Mouse (Mus musculus): ENCODE measurements around the gene Arhgap15. TPM values are rescaled to one million over a fixed set of nuclear protein-coding genes. Genes with fewer than 3 reads are reported as not detected.
A peak's percentile ranks its signal among the peaks of the same experiment; 100 is the strongest.

Arhgap15 gene
- total RNA-seq, 2 experiments from 2014 or later = 0.82 to 1.0 TPM

- DNase-seq = peak; percentile 21 to 29
- intact Hi-C loops (cut with DNase I) = no loop called here
These were observed 354.7 kb downstream of the Arhgap15 start for GRCm38 (mm10) chr2:44103321-44103720.

GRCm38 (mm10) chr2:44103742-44104141, 355.1 kb downstream of the Arhgap15 start:
- intact Hi-C loops (cut with DNase I) = no loop called here
- peak; percentile 40 to 41 for DNase-seq

GRCm38 (mm10) chr2:44104282-44105197, 355.9 kb downstream of the Arhgap15 start:
- DNase-seq = peak; percentile 65 to 70
- intact Hi-C loops (cut with DNase I) = no loop called here

GRCm38 (mm10) chr2:44105198-44105555, 356.6 kb downstream of the Arhgap15 start:
- peak; percentile 46 to 54 for DNase-seq
- intact Hi-C loops (cut with DNase I) = no loop called here

- DNase-seq = no peak
- intact Hi-C loops (cut with DNase I) = no loop called here
These were observed 357.7 kb downstream of the Arhgap15 start for GRCm38 (mm10) chr2:44106359-44106758.

GRCm38 (mm10) chr2:44111276-44111675, 362.7 kb downstream of the Arhgap15 start:
- no peak for DNase-seq
- intact Hi-C loops (cut with DNase I) = loop anchor here (5.0 kb wide), 1 partner anchor 991 kb away; no protein-coding TSS in a partner anchor

- intact Hi-C loops (cut with DNase I) = loop anchor here (5.0 kb wide), 1 partner anchor 989 kb away; no protein-coding TSS in a partner anchor
- DNase-seq = peak; percentile 20 to 27
These were observed 364.6 kb downstream of the Arhgap15 start for GRCm38 (mm10) chr2:44112990-44113798.

- DNase-seq = peak in 1 of 2 experiments; percentile 23
- intact Hi-C loops (cut with DNase I) = loop anchor here (5.0 kb wide), 1 partner anchor 988 kb away; no protein-coding TSS in a partner anchor
These were observed 365.7 kb downstream of the Arhgap15 start for GRCm38 (mm10) chr2:44114296-44114695.

GRCm38 (mm10) chr2:44121162-44121561, 372.5 kb downstream of the Arhgap15 start:
- intact Hi-C loops (cut with DNase I) = no loop called here
- DNase-seq = no peak

GRCm38 (mm10) chr2:44123246-44123645, 374.6 kb downstream of the Arhgap15 start:
- intact Hi-C loops (cut with DNase I) = no loop called here
- no peak for DNase-seq

GRCm38 (mm10) chr2:44124093-44124492, 375.5 kb downstream of the Arhgap15 start:
- intact Hi-C loops (cut with DNase I) = no loop called here
- no peak for DNase-seq

GRCm38 (mm10) chr2:44124683-44125082, 376.1 kb downstream of the Arhgap15 start:
- DNase-seq = no peak
- intact Hi-C loops (cut with DNase I) = no loop called here

- intact Hi-C loops (cut with DNase I) = no loop called here
These were observed 377.5 kb downstream of the Arhgap15 start for GRCm38 (mm10) chr2:44126044-44126695.

GRCm38 (mm10) chr2:44129533-44129932, 380.9 kb downstream of the Arhgap15 start:
- no peak for DNase-seq
- intact Hi-C loops (cut with DNase I) = no loop called here

More at GRCm38 (mm10) chr2:44126044-44126695, 377.5 kb downstream of the Arhgap15 start:
- no peak for DNase-seq

- no peak for DNase-seq
- intact Hi-C loops (cut with DNase I) = no loop called here
These were observed 382.6 kb downstream of the Arhgap15 start for GRCm38 (mm10) chr2:44131271-44131670.

- intact Hi-C loops (cut with DNase I) = no loop called here
- no peak for DNase-seq
These were observed 386.2 kb downstream of the Arhgap15 start for GRCm38 (mm10) chr2:44134796-44135195.

GRCm38 (mm10) chr2:44140455-44140854, 391.8 kb downstream of the Arhgap15 start:
- DNase-seq = no peak
- intact Hi-C loops (cut with DNase I) = no loop called here

GRCm38 (mm10) chr2:44142152-44142551, 393.5 kb downstream of the Arhgap15 start:
- intact Hi-C loops (cut with DNase I) = no loop called here
- DNase-seq = no peak

- intact Hi-C loops (cut with DNase I) = no loop called here
These were observed 394.0 kb downstream of the Arhgap15 start for GRCm38 (mm10) chr2:44142611-44143010.

GRCm38 (mm10) chr2:44146124-44146981, 397.7 kb downstream of the Arhgap15 start:
- peak in 1 of 2 experiments; percentile 15 for DNase-seq
- intact Hi-C loops (cut with DNase I) = no loop called here

More at GRCm38 (mm10) chr2:44142611-44143010, 394.0 kb downstream of the Arhgap15 start:
- no peak for DNase-seq

Data from heart, postnatal 10 days (tissue).